Mouse (Mus musculus) neural tube, embryonic 10.5 days (tissue): Measurements from ENCODE around the gene Zfp3.
A peak's percentile ranks its signal among the peaks of the same experiment; 100 is the strongest.
"Not testable (repeated sequence)": the region's sequence is repeated elsewhere in the genome, so short reads cannot be mapped to it uniquely, and the experiment has no call there.

ENCODE experiments used
- DNase-seq: peaks from one replicate; pipeline ENCODE4 v3.0.0-alpha.2; 2017; ENCODE audit warnings: low spot score; ENCODE audit errors: extremely low spot score

Gene Zfp3

DNA sequence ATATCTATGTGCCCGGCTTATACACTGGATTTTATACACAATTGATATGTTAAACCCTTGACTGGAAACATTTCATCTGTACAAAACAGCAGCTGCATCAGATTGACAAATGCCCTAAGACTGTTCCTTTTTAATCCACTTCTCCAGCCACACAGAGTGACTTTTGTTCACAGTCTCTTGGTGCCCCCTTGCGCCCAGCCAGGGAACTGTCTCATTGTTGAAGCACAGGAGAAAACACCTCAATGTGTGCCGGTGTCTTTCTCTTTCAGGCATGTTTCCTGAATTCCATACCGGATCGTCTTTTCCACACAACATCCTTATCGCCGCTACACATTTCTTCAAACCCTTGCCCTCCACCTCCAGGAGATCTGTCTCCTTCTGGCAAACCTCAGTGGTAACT is 8.4 kb upstream of the Zfp3 start:
- peak; percentile 85 for DNase-seq

DNA sequence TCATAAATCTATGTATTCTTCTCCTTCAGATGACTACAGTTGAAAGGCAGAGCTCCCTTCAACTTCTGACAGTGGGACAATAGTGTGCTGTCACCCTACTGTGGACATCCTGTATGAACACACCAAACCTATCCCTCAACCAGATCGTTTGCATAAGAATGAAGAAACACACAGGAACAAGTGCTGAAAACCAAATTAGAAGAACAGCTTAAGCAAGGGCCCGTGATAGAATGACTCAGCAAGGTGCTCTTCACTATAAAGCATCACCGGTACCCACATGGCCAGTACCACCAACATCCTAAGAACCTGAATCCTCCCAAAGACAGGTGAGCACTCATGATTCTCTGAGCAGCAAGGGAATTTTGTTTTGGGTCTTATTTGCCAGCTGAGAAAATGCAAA is 3.6 kb upstream of the Zfp3 start:
- not testable (repeated sequence) for DNase-seq

DNA sequence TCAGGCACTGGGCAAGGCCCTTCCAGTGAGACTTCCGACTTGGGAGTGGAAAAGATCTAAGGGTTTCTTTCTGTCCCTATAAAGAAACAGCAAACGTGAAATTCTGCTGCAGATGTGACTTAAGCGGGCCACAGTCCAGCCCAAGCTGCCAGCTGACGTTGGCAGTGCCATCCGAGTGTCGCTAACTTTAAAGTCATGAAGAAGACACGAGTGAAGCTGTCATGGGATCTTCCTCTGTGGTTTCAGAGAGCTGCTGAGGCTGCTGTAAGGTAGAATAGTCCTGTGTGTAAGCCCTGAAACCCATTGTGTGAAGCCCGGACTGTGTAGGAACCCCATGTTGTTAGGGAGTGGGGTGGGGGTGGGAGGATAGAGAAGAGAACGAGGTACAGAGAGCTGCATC is 1.4 kb upstream of the Zfp3 start:
- DNase-seq: no peak

DNA sequence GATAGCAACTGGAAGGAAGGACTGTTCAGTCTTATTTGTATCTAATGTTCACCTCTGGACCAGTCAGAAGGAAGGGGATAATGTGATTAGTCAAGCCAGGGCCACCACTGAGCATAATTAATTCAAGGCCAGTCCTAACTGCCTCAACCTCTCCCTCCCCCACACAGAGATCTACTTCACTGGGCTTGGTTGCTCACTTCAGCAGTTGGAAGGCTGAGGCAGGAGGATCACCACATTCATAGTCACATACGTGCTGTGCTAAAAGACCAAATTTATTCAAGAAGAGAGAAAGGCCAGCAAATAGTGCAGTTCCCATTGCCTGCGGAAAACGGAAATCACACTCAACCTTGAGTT is 450 bp upstream of the Zfp3 start:
- DNase-seq: no peak

DNA sequence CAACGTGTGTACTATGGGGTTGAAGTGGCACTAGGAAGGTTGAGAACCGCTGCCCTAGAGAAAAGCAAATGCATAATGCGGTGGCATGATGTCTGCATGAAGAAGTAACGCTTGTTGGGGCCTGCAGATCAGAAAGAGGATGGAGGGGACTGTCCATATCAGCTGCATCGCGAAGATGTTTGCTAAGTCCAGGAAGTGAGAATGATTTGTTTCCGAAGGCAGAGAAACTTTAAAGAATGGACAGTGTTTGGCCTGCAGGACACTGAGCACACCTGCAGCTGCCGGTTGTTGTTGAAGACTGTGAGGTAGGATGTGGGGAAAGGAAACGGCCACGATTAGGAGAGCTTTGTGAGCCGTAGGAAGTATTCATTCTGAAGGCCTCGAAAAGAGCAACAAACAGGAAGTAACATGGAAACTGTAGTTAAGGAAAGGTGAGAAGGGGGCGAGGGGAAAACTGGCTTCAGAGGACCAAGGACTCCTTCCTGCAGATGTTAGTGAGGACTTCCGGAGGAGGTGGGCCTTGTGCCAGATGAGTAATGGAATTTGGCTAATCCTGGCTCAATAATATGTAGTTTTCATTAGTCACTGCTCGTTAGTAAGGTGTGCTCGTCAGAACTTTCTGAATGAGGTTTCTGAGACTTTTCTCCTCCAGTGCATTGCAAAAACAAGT is 1.9 kb downstream of the Zfp3 start:
- no peak for DNase-seq

DNA sequence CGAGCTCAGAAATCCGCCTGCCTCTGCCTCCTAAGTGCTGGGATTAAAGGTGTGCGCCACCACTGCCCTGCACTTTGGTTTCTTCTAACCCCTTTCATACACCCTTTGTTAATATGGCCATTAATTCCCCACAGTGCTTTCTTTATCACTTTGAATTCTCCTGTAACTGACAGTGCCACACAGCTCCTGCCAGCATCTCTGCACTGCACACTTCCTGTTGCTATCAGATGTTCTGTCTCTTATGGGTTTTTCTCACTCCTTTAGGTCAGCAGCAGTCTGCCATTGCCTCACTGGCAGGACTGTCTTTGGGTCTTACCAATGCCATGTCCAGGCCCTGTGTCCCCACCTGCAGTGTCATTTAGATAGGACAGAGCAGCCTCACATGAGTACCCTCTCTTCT is 6.8 kb downstream of the Zfp3 start:
- no peak for DNase-seq

DNA sequence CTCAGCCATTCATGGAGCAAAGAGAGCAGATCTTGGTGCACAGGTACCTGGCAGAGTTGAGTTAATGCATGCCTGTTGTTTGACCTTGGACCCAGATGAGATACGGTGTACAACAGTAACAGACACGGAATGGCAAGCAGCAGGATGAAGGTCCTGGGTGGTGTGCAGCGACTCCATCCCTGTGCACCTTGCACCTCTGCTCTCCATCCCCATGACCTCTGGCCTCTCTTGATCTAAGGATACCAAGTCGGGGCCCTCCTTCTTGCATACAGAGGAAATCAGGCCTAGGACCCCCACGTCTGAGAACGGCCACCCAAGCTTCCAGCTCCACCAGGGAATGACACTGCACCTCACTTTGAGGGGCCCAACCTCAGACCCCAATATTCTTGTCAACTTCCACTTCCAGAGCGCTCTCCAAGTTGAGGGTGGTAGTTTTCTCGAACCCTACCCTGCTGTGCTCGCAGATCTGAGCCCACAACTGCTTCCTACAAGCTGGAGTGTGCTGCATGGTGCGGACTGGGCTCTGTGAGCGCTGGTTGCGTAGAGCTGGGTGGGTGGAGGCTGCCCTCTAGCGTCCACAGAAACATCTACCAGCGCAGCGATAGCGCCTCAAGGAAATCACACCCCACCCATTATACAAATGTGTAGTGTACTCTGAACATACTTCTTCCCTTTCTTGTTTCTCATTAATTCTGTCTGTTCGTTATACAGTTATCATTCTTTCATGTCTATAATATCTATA is 13.0 kb downstream of the Zfp3 start:
- DNase-seq: peak; percentile 60

DNA sequence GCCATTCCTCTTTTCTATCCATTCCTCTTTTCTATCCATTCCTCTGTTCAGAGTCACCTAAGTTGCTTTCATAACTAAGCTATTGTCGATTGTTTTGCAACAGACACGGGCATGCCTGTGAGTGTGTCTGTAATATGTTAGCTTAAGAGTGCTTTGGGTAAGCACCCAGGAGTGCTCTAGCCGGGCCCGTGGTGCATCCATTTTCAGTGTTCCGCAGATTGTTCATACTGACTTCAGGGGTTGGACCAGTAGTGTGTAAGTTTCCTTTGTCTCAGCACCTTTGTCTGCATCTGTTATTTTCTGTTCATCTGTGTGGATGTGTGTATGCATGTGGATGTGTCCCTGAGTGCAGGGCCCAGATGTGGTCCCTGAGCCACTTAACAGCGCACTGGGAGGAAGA is 13.6 kb downstream of the Zfp3 start:
- no peak for DNase-seq

DNA sequence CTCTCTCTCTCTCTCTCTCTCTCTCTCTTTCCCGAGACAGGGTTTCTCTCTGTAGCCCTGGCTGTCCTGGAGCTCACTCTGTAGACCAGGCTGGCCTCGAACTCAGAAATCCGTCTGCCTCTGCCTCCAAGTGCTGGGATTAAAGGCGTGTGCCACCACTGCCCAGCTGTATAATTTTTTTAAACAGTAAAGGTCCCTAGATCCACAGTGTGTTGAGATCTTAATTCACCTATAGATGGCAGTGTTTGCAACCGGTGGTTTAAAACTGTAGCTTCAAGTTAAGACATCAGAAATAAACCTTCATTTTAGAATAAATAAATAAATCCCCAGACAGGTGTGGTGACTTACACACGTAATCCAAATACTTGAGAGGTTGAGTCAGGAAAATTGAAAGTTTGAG is 14.0 kb downstream of the Zfp3 start:
- not testable (repeated sequence) for DNase-seq

DNA sequence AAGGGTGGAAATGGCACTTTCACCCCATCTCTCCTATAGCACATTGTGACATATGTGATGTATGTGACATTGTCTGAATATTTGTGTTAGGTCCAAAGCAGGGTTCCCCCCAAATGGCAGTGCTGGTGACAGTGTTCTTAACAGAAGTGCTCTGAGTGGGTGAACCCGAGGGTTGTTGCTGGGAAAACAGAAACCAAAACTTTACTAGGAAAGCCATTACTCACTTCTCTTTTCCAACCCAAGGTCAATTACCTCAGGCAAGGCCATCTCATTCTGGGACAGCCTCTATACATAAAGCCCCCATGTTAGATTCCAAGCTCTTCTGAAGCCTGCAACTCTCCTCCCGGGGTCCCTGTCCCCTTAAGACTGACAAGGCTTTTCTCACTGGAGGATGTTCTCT is 21.9 kb downstream of the Zfp3 start:
- DNase-seq: no peak

DNA sequence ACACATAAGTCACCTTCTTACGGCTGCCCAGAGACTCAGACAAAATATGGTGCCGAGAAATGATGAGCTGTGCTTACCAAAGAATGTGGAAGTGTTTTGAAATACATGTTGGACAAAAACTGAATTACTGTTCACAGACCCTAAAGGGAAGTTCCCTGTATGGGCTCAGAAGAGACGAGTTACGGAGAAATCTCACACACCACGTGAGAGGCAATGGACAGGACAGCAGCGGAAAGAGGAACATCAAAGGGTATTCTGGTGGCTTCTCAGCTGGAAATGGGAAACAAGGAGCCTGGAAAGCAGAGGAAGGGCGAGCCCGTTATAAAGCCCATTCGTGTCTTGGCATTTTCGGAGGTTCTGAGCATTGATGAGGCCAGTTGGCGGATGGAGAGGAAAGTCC is 23.0 kb downstream of the Zfp3 start:
- no peak for DNase-seq

DNA sequence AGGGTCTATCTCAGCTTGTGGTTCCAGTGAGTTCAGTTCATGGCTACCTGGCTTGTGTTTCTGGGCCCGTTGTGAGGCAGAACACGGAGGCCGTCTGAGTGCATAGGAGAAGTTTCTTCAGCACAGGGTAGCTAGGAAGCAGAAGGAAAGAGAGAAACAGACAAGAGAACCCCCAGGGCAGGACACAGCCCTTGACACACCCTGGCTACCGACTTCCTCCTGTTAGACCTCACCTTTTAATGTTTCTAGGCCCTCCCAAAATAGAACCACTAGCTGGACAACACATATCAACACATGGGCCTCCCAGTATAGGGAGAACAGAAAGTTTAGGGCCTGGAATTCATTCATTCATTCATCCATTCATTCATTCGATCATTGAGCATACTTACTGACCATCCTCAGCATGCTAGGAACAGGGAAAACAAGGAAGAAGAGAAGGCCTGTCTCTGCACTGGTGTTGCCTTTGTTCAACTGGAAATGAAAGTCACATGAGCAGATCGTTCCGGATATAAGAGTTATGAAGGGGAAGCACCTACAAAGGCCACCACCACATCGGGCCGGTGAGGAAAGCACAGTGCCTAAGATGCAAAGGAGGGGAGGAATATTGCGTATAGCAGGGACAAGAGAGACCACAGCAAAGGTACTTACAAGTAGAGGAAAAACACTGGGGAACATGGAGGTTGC is 25.1 kb downstream of the Zfp3 start:
- DNase-seq: no peak

DNA sequence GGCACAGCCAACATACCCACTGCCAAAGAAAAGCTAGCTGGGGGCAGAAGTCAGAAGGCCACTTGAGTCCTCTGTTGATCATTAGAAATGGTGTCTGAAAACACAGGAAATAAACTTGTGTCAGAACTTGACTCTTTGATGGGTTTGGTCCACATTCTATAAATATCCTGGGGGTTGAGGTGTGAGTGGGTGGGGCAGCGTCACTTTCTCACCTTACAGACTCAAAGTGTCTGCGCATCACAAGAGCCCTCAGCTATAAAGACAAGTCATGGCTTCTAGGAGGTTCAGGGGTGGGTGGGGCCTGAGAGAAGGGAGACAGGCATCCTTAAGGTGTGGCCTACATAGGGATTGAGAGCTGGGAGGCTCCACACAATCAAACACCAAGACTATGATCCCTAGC is 26.4 kb downstream of the Zfp3 start:
- DNase-seq: no peak

DNA sequence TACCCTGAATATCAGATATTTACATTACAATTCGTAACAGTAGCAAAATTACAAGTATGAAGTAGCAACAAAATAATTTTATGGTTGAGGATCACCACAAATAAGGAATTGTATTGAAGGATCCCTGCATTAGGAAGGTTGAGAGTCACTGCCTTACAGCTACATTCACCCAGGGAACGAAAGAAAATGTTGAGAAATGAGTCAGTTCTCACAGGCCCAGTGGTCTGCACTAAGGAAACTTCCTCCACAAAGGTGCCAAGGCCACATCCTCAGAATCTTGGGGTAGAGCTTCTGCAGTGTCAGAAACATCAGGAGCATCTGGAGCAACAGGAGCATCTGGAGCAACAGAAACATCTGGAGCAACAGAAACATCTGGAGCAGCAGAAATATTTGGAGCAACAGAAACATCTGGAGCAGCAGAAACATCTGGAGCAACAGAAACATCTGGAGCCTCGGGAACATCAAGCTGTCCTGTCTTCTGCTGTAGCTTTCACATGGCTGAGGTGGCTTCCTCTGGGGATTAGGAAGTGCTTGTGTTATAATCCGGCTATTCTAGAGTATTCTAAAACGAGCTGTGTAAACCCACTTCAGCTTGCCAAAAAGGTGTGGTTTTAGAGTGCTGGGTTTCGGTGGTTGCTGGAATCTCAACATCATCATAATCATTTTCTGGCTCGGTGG is 27.0 kb downstream of the Zfp3 start:
- no peak for DNase-seq

DNA sequence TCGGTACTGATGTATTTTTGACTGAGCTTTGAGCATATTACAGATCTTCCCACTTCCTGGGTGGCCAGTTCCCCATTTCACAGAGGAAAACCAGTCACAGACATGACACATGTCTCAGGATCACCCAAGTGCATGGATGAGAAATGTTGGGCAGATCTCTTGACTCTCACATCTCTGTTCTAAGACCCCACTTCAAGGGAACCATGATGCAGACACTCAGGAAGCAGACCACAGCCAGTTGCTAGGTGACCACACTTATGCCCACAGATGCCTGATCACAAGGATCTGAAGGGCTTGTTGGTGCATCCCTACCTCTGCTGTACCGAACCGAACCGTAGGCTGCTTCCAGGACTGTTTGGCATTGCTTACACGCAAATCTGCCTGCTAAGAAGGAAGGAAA is 27.7 kb downstream of the Zfp3 start:
- no peak for DNase-seq

DNA sequence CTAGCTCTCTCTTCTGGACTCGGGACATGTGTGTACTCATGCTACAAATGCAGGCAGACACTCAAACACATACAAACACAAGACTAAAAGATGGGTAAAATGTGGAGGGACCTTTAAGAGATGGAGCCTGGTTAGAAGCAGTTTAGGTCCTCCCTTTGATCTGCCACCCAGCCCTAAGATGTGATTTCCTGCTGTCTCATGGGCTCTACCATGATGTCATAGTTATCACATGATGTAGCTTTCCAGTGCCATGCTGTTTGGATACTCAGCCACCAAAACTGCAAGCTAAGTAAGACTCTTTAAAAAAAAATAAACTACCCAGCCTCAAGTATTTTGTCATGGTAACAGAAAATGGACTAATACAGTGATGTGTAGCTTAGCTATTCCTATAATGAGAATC is 28.4 kb downstream of the Zfp3 start:
- no peak for DNase-seq

DNA sequence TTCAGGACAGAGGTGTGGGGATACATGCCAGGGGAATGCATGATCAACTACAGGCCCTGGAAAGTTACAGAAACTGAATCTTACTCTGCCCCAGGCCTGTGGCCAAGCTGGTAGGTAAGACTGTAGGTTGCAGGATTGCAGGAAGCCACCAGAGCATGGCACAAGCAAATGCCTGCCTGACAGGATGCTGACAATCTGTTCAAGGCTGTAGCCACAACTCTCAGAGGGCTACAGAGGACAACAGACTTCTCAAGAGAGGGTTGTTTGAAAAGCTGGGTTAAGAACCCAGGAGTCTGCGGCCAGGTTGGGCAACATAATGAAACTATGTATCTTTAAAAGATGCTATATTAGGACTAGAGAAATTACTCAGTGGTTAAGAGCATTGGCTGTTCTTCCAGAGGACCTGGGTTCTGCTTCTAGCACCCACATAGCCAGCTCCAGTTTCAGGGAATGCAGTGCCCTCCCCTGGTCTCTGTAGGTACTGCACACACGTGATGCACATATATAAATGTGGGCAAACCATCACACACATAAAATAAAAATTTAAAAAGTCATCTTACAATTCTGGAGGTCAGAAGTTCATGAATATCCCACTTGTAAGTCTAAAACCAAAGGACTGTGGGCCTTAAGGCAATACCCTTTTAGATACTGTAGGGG is 38.3 kb downstream of the Zfp3 start:
- no peak for DNase-seq

DNA sequence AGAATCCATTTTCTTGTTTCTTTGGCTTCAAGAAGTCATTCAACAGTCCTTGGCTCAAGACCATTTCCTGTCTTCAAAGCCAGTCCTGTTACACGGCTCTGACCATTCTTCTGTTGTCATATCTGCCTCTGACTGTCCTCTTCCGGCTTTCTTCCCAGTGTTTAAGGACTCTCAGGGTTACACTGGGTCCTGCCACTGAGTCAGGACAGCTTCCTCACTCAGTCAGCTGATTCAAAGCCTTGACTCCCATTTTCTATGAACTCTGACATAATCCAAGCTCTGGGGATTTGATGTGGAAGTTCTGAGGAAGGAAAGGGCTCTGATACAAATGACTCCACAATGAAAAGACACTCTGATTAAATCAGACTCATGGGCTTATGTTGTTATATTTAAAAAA is 38.9 kb downstream of the Zfp3 start:
- no peak for DNase-seq

DNA sequence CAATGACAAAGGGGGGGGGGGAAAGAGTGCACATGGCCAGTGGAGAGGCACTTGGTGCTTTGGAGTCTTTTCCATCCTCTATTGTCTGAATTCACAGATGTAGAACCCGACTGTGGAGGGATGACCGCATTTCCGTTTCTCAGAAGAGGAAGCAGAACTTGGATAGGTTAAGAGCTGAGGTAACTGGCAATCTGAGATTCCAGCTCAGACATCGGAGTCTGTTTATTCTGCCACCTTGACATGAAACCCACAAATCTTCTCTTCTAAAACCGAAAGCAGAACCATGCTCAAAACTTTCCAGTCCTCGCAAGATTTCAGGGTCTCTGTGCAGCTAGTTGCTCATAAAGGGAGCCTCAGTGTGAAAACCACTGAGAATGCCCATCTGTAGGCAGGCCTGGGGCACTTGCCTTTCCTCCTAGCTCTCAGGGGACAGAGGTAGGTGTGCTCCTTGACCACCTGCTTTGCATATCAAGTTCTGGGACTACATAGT is 39.7 kb downstream of the Zfp3 start:
- no peak for DNase-seq

DNA sequence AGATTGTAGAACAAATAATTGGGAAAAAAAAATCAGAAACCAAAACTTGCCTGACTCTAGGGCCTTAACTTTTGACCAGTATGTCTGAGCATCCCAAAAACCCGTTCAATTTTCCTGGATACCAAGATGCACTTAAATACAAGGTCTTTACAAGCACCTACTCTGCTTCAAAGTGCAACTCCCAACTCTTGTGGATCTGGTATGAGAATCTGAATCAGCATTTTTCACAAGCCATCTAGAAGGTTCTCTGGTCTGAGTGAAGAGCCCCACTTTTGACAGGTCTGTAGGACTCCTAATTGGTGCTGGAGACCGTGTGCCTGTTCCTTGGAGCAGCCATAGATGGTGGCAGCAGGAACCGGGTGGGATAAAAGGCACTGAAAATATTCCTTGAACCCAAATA is 40.4 kb downstream of the Zfp3 start:
- DNase-seq: no peak

DNA sequence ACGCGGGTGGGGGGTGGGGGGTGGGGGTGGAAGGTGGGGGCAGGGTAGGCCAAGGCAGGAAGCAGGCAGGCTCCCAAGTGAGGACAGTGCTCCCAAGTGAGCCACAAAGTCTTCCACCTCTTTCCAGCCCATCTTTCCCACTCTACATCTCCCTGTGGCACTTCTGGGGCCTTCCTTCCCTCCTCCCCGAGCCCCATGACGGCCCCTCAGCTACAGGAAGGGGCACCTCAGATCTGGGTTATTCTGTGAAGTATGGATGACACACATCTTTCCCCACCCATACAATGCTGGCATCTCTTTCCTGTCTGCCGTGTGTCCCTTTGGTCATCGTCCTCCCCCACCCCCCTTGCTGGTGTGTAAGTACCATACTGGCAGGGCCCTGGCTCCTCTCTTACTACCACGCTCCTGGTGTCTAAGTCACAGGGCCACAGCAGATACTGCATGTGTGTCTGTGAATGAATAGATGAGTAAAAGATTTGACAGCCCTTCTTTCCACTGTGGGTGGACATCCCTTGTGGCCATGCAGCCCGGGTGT is 41.7 kb downstream of the Zfp3 start:
- no peak for DNase-seq
